Mouse (Mus musculus): ENCODE data around the gene Trmt1.

Trmt1 gene

DNA sequence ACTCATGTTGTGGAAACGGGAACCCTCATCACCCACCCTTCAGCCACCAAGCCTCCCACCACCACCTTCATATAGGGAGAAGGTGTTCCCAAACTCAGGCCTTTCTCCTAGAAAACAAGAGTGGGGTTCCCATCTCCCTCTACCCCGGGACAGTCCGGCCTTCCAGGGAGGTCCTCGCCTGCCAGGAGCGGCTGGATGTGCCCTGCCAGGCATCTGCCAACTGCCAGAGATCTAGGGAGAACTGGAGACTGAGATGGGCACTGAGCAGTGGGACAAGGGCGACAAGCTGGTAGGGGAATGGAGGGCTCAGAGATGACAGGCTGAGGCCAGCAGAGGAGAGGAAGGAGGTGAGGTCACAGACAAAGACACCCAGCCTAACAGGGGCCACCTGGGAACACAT, 47.9 kb downstream of the Trmt1 start:
- DNase-seq: no peak

DNA sequence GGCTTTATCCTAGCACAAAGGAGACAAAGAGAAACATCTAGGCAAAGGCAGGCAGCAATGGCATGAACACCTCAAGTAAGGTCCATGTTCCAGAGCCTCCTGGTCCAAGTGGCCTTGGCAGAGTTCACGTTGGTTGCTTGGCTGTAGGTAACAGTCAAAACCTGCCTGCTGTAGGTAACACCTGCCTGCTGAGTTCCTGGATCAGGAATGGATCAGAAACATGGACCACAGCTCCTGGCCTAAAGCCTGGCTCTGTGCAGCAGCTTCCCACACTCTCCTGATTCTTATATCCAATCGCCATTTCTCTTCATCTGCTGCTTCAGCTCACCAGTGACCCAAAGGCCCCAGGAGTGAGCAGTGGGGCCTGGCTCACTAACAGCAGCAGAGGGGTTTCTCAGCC, 48.6 kb downstream of the Trmt1 start:
- no peak for DNase-seq

- DNase-seq: no peak
Observed at GRCm38 (mm10) chr8:84735597-84735996, 49.5 kb downstream of the Trmt1 start.

- no peak for DNase-seq
Observed at GRCm38 (mm10) chr8:84736521-84736920, 50.4 kb downstream of the Trmt1 start.

DNA sequence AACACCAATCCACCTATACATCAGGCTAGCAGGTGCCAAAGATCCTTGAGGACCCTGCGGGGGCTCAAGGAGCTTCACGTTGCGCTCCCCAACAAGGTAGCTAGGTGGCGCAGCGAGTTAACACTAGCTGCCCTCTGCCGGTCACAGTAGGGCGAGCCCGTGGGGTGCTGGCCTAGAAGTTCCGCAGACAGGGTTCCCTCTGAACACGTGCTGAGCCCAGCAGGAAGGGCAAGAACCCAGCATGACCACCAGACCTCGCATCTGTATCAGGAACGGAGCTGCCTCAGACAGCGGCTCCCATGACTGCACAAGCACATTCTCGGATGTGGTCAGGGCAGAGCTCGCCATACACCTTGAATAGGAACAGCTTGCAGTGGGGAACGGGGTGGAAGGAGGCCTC, 51.5 kb downstream of the Trmt1 start:
- DNase-seq: peak; percentile 89 to 93

DNA sequence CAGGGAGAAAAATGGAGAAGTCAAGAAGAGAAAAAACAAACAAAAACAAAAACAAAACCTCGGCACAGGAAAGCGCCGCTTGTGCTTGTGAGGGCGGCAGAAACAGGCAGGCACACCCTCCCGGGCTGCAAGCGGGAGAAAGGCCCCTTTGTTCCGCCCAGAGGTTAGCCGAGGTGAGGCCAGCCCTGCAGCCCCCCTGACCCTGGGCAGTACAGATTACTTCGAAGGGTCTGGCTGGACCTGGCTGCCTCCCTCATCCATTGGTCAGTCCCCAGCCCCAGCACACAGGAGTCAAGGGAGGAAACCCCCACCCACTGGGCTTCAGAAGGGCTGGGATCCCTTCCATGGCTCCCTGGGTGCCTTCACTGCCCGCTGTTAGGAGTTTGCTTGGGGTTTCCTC, 52.2 kb downstream of the Trmt1 start:
- no peak for DNase-seq

GRCm38 (mm10) chr8:84738715-84739400, 52.8 kb downstream of the Trmt1 start:
- DNase-seq: no peak

DNA sequence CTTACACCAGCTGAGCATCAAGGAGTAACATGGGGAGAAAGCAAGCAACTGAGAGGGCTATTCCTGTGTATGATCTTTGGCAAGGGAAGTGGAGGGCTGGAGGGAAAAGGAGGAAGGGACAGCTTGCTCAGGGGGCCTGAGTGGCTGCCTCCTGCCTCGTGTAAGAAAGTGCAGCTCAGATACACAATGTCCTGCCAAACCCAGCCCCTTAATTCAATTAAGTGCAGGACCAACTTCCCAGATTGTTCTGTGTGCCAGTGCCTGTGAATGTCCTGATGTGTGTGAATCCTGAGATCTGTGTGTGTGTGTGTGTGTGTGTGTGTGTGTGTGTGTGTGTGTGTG, 53.3 kb downstream of the Trmt1 start:
- no peak for DNase-seq

DNA sequence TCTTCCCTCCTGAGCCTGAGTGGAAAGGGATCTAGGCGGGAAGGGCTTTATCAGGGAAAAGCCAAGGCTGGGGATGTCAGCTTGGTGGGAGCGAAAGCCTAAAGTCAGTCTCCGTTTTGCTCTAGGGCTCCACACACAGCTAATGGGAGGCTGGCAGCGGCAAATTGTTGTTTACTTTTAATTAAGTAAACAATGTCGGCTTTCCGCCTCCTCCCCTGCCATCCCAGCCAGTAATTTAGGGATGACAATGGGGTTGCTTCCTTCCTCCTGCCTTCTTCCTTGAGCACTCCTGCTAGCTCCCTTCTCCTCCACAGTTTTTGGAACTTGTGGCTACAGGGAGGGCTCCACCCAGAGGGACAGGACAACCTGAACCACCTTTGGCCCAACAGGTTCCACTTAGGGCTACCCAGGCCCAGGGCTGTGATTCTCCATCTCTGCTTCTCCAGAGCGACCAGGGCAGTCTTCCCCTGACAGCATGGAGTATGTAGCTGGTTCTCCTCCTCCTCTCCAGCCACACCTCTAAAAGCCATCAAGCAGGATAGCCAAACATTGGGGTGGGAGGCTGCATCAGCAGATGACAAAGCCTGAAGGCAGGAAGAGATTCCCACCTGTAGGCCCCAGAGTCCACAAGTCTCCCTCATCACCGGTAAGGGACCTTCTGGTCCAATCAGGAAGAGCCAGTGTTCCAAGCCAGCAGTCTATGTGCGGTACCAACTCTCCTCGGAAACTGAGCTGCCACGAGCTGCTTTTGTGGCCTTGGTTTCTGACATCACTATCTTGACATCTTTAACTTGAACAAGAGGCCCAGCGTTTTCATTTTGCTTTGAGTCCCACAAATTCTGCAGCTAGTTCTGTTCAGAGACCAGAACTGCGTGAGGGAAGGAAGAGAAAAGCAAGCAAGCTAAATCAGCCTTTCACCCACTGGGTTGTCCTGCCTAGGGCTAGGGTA, 55.1 kb downstream of the Trmt1 start:
- no peak for DNase-seq

DNA sequence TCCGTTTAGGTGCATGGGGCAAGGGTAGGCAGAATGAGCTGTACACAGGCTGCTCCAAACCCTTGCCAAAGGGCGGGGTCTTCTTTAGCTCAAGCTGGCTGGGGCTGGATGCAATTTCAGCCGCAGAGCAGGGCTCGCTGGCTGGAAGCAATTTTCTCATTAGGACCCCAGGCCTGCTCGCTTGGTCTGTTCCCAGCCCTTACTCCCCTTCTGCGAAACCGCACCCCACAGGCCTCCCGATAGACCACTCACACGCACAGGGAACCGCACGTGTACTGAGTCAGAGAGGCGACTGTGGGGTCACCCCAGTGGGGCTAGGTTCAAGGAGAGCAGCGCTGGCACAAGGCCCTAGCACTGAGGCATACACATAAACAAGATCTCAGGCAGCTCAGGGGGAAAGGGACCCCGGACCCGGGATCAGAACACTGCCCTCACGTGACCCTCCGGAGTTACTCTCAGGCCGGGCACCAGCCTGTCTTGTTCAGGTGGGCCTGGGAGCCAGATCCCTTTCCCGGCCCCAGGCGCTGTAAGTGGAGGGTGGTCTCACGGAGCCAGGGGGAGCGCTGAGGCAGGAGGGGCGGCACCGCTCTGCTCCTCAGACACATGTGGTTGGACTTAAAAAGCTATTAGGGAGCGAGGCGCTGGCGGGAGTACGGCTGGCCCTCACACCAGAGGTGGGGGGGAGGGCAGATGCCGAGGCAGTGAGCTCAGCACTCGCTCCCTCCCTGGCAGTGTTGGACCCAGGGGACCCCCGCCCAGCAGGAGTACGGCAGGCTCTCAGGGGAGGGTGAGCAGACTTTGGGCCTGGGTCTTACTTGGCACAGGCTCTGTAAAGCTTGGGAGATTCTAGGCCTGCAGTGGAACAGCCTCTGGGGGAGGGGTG, 56.3 kb downstream of the Trmt1 start:
- peak; percentile 65 to 75 for DNase-seq

- DNase-seq: no peak
Observed at GRCm38 (mm10) chr8:84743054-84743415, 56.9 kb downstream of the Trmt1 start.

- DNase-seq: peak; percentile 90 to 93
Observed at GRCm38 (mm10) chr8:84743517-84744420, 57.7 kb downstream of the Trmt1 start.

- peak; percentile 69 to 74 for DNase-seq
Observed at GRCm38 (mm10) chr8:84745032-84745925, 59.2 kb downstream of the Trmt1 start.
